Mouse (Mus musculus): ENCODE measurements around the gene Ddo. TPM values are rescaled to one million over a fixed set of nuclear protein-coding genes. Genes with fewer than 3 reads are reported as not detected.

The Ddo gene
- polyA plus RNA-seq (2016; fragmentation: Nextera tagmentation; extraction: Ambion mirVana) = 10.1 and 10.6 TPM in 2 replicates

DNA sequence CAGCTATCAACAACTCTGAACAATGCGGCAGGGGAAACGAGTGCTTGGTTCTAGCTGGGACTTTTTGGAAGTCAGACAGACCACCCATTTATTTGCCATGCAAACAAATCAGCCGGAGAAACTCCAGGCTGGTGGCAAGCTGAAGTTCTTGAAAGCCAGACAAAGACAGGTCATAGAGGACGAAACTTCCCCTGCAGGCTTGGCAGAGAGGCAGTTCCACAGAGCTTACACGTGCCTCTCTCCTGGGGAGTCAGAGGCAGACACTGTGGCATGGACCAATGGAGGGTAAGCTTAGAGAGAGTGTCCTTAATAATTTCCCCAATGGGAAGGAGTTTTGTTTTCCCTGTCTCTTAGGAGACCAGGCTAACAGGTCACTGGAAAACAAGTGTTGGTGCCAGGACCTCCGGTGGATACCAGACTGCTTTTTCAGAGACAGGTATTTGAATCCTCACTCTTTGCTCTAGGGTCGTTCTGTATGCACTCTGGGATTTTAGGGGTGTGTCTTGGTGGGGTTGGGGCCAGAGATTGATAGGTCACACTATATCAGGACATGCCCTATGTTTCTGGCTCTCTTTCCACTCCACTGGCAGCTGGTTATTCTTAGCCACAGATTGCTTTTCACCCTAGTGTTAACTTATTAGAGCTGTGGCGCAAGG is at the start of gene Ddo:
Ddo (plus strand) TSS at position 356 of the 656 bp plus-strand sequence.
- Histone ChIP-seq H3K9me3 (replicated peaks) (peaks cover 13% of the 10 kb centered on the region), H3K9ac (peak within 1 kb of the TSS; percentile 30), H3K4me1 (replicated peaks) (peaks cover 20% of the 10 kb centered on the region), H3K36me3 (no peaks in the 10 kb centered on the region), H3K27ac (ENCODE audit: poor library complexity, severe bottlenecking) (peak within 1 kb of the TSS; percentile 78), H3K27me3 (replicated peaks) (no peaks in the 10 kb centered on the region), H3K4me3 (peak within 1 kb of the TSS; percentile 37), H3K4me2 (peak within 1 kb of the TSS; percentile 62)
- peak; percentile 77 for ATAC-seq (ENCODE audit: insufficient number of reproducible peaks, low FRiP score)
- 53% methylated on average over 8 of the region's 8 CpGs for WGBS

DNA sequence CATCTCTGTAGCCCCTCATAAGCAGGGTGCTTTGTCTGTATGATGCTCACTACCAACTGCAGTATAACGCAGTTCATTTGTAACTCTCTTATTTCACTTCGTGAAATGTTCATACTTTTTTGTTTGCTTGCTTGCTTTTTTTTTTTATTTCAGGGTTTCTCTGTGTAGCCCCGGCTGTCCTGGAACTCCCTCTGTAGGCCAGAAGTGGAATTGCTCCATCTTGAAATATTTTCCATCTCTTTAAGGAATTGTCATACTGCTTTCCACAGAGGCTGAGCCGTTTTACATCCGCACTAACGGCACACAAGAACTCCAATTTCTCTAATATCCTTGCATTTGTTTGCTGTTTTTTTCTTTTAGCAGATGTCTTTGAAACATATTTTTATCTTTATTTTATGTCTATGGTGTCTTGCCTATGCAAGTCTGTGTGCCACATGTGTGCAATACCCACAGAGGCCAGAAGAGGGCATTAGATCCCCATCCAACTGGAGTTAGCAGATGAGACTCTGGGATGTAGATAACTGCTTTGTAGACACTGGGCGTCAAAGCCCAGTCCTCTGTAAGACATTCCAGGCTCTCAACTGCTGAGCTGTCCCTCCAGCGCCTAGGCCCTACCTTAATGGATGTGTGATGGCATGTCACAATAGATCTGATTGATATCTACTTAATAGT is 46.1 kb upstream of the Ddo start:
- Histone ChIP-seq H3K27ac (ENCODE audit: poor library complexity, severe bottlenecking) (no peak overlapping the region), H3K27me3 (replicated peaks) (no peaks in the 10 kb centered on the region), H3K4me1 (replicated peaks) (no peaks in the 10 kb centered on the region), H3K4me3 (no peak overlapping the region), H3K9me3 (replicated peaks) (peaks cover 3% of the 10 kb centered on the region), H3K36me3 (no peaks in the 10 kb centered on the region), H3K9ac (no peak overlapping the region), H3K4me2 (no peak overlapping the region)
- WGBS = 78% methylated on average over 8 of the region's 8 CpGs
- ATAC-seq (ENCODE audit: insufficient number of reproducible peaks, low FRiP score) = no peak

DNA sequence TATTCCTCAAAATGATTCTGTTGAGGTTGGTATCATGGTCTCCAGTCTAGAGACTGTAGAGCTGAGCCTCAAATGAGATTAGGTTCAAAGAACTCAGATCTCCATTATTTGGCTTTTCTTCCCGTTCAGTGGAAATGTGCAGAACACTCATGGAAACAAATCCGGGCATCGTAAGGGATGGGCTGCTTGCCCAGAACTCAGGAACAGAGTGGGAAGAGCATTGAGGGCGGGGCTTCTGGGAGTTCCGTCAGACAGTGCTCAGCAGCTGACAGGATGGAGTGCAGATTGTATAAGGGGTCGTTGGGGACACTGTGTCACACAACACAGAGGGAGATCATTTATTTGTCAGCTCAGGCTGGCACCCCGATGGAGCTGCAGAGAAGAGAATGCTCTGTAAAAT is 37.6 kb upstream of the Ddo start:
- Histone ChIP-seq H3K27ac (ENCODE audit: poor library complexity, severe bottlenecking) (no peak overlapping the region), H3K27me3 (replicated peaks) (no peaks in the 10 kb centered on the region), H3K9ac (no peak overlapping the region), H3K36me3 (no peaks in the 10 kb centered on the region), H3K4me1 (replicated peaks) (no peaks in the 10 kb centered on the region), H3K4me3 (no peak overlapping the region), H3K4me2 (no peak overlapping the region), H3K9me3 (replicated peaks) (0 out of 2 replicates have a peak, but pooled peaks cover 6% of the 10 kb centered on the region)
- WGBS = 67% methylated on average over 7 of the region's 7 CpGs
- no peak for ATAC-seq (ENCODE audit: insufficient number of reproducible peaks, low FRiP score)

DNA sequence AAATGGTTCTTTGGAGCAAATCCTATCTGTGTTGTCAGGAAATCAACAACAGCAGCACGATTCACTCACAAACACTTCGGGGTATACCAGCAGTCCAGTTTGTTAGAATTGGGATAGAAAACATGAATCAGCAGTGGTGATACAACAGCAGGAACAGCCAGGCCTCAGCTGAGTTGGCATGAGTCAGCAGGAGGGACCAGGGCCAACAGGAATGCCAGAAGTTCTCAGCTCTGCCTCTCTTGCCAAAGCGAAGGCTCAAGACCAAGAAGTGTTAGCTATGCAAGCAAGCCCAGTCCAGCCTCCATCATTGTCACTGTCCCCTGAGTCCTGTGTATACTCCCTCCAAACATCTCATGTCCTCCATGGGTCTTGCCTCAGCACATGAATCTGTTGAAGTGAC is 32.6 kb upstream of the Ddo start:
- 71% methylated on average over 3 of the region's 3 CpGs for WGBS

DNA sequence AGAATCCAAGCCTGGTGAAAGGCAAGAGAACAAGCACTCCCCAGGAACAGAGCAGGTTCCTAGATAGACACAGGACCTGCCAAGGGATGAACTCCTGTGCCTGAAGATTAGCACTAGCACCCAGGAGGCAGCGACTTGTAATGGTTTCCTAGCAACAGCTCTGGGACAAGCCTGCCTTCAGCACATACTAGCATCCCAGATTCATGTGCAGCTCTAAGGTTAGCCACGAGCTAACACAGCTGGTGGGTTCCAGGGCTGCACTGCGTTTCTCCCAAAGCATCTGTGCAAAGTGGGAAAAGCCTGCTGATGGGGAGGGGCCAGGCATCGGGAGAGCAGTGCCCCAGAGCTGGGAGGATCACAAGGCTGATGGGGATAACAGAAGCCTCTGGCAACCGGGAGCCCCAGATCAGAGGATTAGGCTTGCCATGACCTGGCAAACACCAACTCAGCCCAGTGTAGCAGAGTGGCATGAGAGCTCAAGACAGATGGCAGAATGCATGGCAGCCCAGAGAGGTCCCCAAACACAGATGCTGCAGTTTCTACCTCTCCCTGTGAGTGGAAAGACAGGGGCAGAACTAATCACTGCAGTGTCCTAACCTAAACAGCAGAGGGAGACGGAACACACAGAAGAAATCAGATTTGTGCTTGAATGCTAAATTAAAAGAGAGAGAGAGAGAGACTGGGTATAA is 25.0 kb upstream of the Ddo start:
- no peak for ATAC-seq (ENCODE audit: insufficient number of reproducible peaks, low FRiP score)
- H3K36me3 ChIP-seq = no peaks in the 10 kb centered on the region
- WGBS = 58% methylated on average over 6 of the region's 6 CpGs

More for the DNA sequence above, 32.6 kb upstream of the Ddo start:
- Histone ChIP-seq H3K36me3 (no peaks in the 10 kb centered on the region), H3K27me3 (replicated peaks) (no peaks in the 10 kb centered on the region), H3K4me1 (replicated peaks) (no peaks in the 10 kb centered on the region), H3K4me2 (no peak overlapping the region), H3K4me3 (no peak overlapping the region), H3K9me3 (replicated peaks) (0 out of 2 replicates have a peak, but pooled peaks cover 6% of the 10 kb centered on the region), H3K27ac (ENCODE audit: poor library complexity, severe bottlenecking) (no peak overlapping the region), H3K9ac (no peak overlapping the region)
- no peak for ATAC-seq (ENCODE audit: insufficient number of reproducible peaks, low FRiP score)

DNA sequence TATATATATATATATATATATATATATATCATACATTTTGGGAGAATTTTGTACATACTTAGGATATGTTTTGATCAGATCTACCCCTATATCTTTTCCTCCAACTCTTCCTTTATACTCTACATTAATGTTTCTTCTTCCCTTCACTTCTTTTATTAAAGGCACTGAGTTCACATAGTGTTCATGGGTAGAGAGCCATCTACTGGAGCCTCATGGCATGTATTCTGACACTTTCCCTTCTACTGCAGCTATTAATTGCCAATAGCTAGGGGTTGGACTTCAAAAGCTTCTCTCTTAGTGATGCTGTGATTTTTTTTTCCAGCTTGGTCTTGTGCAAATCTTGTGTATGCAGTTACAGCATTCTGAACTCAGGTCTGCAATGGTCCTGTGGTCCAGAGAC is 11.8 kb upstream of the Ddo start:
- no peak overlapping the region for H3K4me2 ChIP-seq
- no peak for ATAC-seq (ENCODE audit: insufficient number of reproducible peaks, low FRiP score)
- H3K27me3 ChIP-seq (replicated peaks) = no peaks in the 10 kb centered on the region
- H3K4me3 ChIP-seq = no peak overlapping the region
- H3K9ac ChIP-seq = no peak overlapping the region
- no peaks in the 10 kb centered on the region for H3K36me3 ChIP-seq
- no peaks in the 10 kb centered on the region for H3K9me3 ChIP-seq (replicated peaks)
- H3K27ac ChIP-seq (ENCODE audit: poor library complexity, severe bottlenecking) = no peak overlapping the region
- H3K4me1 ChIP-seq (replicated peaks) = no peaks in the 10 kb centered on the region

More for the DNA sequence above, 25.0 kb upstream of the Ddo start:
- Histone ChIP-seq H3K27ac (ENCODE audit: poor library complexity, severe bottlenecking) (no peak overlapping the region), H3K9me3 (replicated peaks) (peaks cover 22% of the 10 kb centered on the region), H3K27me3 (replicated peaks) (no peaks in the 10 kb centered on the region), H3K4me3 (no peak overlapping the region), H3K9ac (no peak overlapping the region), H3K4me1 (replicated peaks) (no peaks in the 10 kb centered on the region), H3K4me2 (no peak overlapping the region)

DNA sequence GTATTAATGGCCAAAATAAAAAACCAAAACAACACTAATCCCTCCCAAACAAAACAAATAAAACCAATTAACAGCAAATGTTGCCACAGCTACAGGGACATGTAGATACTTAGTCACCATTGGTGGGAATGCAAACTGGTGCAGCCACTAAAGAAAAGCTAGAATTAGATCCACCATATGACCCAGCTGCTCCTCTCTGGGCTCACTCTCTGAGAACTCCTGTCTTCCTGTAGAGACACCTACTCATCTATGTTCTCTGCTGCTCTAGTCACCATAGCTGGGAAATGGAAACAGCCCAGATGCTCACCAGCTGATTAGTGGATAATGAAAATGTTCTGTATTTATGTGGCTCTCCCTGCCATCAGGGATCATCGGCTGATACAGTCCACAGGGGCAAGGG is 10.1 kb upstream of the Ddo start:
- Histone ChIP-seq H3K9ac (no peak overlapping the region), H3K27ac (ENCODE audit: poor library complexity, severe bottlenecking) (no peak overlapping the region), H3K4me1 (replicated peaks) (no peaks in the 10 kb centered on the region), H3K36me3 (no peaks in the 10 kb centered on the region), H3K9me3 (replicated peaks) (no peaks in the 10 kb centered on the region), H3K4me3 (no peak overlapping the region), H3K27me3 (replicated peaks) (no peaks in the 10 kb centered on the region), H3K4me2 (no peak overlapping the region)
- no peak for ATAC-seq (ENCODE audit: insufficient number of reproducible peaks, low FRiP score)
- WGBS = 61% methylated on average over 1 of the region's 1 CpGs

DNA sequence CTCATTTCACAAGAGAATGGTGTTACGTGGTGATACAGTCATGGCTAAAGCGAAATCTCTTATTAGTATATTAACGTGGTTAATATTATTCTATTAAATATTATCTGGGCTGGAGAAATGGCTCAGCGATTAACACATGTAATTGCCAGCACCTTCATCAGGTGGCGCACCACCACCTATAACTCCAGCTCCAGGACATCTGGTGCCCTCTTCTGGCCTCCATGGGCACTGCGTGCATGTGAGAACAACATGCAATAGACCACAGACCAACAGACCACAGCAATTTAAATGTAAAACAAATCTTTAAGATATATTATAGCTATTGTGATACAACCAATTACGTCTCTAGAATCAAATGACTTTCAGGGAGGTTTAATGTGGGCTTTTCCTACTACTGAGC is 671 bp upstream of the Ddo start:
- H3K36me3 ChIP-seq = no peaks in the 10 kb centered on the region
- H3K9ac ChIP-seq = no peak overlapping the region
- peaks cover 13% of the 10 kb centered on the region for H3K9me3 ChIP-seq (replicated peaks)
- ATAC-seq (ENCODE audit: insufficient number of reproducible peaks, low FRiP score) = no peak
- WGBS = 76% methylated on average over 7 of the region's 7 CpGs
- no peak overlapping the region for H3K4me3 ChIP-seq
- H3K27me3 ChIP-seq (replicated peaks) = no peaks in the 10 kb centered on the region
- H3K4me1 ChIP-seq (replicated peaks) = peaks cover 20% of the 10 kb centered on the region
- no peak overlapping the region for H3K4me2 ChIP-seq
- H3K27ac ChIP-seq (ENCODE audit: poor library complexity, severe bottlenecking) = peak overlapping the region; percentile 78

DNA sequence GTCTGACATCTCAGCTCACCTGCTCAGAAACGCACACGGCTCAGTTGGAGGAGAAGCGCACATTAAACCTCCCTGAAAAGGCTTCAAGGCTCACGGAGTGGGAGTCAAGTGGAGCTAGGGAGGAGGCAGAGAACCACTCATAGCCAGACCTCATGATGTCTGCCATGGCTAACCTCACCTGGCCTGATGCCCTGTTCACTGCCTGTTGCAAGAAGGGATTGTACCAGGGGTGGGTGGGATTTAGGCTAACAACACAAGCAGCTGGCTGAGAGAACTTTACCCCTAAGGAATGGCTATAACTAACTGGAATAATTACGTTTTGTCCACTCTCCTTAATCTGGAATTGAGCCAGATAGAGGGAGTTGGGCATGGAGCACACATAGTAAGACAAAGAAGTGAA is 646 bp downstream of the Ddo start:
- Histone ChIP-seq H3K4me1 (replicated peaks) (peaks cover 20% of the 10 kb centered on the region), H3K36me3 (no peaks in the 10 kb centered on the region), H3K4me2 (peak overlapping the region; percentile 62), H3K9me3 (replicated peaks) (peaks cover 13% of the 10 kb centered on the region), H3K27ac (ENCODE audit: poor library complexity, severe bottlenecking) (peak overlapping the region; percentile 78), H3K27me3 (replicated peaks) (no peaks in the 10 kb centered on the region), H3K9ac (peak overlapping the region; percentile 30), H3K4me3 (peak overlapping the region; percentile 37)
- 66% methylated on average over 5 of the region's 5 CpGs for WGBS
- no peak for ATAC-seq (ENCODE audit: insufficient number of reproducible peaks, low FRiP score)

DNA sequence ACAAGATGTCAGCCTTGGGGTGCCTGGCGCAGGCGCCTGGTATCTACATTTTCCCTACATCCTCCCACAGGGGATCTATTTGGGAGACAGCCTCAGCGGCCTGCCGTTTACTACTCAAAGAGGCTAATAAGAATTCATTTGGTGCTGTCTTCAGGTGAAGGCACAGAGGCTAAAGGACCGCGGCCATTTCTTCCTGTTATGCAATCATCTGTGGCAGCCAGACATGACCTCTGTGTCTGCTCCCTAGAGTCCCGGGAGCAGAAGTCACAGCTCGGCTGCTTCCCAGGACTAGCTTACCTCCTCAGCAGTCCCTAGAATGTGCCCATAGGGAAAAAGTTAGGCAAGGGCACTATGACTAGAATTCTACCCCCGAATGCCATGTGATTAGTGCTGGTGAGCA is 1.1 kb downstream of the Ddo start:
- no peak for ATAC-seq (ENCODE audit: insufficient number of reproducible peaks, low FRiP score)
- no peaks in the 10 kb centered on the region for H3K36me3 ChIP-seq
- H3K4me3 ChIP-seq = no peak overlapping the region
- H3K9ac ChIP-seq = no peak overlapping the region; the same call in 1 of the 2 replicates
- H3K27me3 ChIP-seq (replicated peaks) = no peaks in the 10 kb centered on the region
- H3K9me3 ChIP-seq (replicated peaks) = peaks cover 13% of the 10 kb centered on the region
- peak overlapping the region; percentile 62 for H3K4me2 ChIP-seq
- WGBS = 68% methylated on average over 9 of the region's 9 CpGs
- H3K4me1 ChIP-seq (replicated peaks) = peaks cover 20% of the 10 kb centered on the region
- peak overlapping the region; percentile 78; the same call in 1 of the 2 replicates for H3K27ac ChIP-seq (ENCODE audit: poor library complexity, severe bottlenecking)

DNA sequence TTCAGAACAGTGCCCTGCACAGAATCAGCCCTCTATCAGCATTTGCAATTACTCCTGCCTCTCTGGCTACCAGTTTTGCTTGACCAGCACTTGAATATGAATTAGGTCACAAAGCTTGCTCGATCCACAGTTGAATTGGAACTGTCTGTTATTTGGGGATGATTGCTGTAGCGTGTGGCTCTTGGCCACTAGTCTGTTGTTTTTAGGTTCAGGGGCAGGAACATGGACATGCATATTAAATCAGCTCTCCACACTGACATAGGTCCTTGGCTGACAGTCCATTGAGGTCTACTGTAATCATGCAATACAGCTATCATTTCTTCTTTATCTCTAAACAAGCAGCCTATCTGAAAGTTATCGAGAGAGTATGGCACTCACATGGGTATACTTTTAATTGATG is 2.3 kb downstream of the Ddo start:
- no peak overlapping the region for H3K4me3 ChIP-seq
- no peaks in the 10 kb centered on the region for H3K27me3 ChIP-seq (replicated peaks)
- peaks cover 22% of the 10 kb centered on the region for H3K4me1 ChIP-seq (replicated peaks)
- no peak overlapping the region for H3K9ac ChIP-seq
- 76% methylated on average over 3 of the region's 3 CpGs for WGBS
- no peaks in the 10 kb centered on the region for H3K36me3 ChIP-seq
- no peak overlapping the region for H3K4me2 ChIP-seq
- ATAC-seq (ENCODE audit: insufficient number of reproducible peaks, low FRiP score) = no peak
- no peak overlapping the region for H3K27ac ChIP-seq (ENCODE audit: poor library complexity, severe bottlenecking)
- H3K9me3 ChIP-seq (replicated peaks) = peaks cover 12% of the 10 kb centered on the region

All from heart, embryonic 12.5 days (tissue).